Mouse (Mus musculus) hindbrain, embryonic 11.5 days (tissue): ENCODE measurements around the gene Apobr. TPM values are rescaled to one million over a fixed set of nuclear protein-coding genes. Genes with fewer than 3 reads are reported as not detected.

Source experiments
- ATAC-seq: fragments of 200-750 bp; cut with Nextera tagmentation; 2 replicates; pipeline ENCODE4 v1.8.0; 2017; ENCODE audit warnings: mild to moderate bottlenecking, moderate TSS enrichment, moderate library complexity; ENCODE audit not compliant: low FRiP score
- DNase-seq: peaks from one replicate; pipeline ENCODE4 v3.0.0-alpha.2; 2015; ENCODE audit warnings: low spot score
- H3K27ac ChIP-seq: fragments of 300-500 bp; sonication (generic); 2 replicates; pipeline ENCODE4 v1.5.1; 2014; ENCODE audit warnings: mild to moderate bottlenecking, low read depth, low read length
- H3K27me3 ChIP-seq: fragments of 300-500 bp; sonication (generic); 2 replicates; pipeline ENCODE4 v1.6.1; 2014; ENCODE audit warnings: mild to moderate bottlenecking, low read length, moderate library complexity, mixed read lengths; ENCODE audit not compliant: control insufficient read depth, insufficient read depth
- H3K36me3 ChIP-seq: fragments of 300-500 bp; sonication (generic); 2 replicates; pipeline ENCODE4 v1.6.1; 2014; ENCODE audit warnings: mild to moderate bottlenecking, low read length, moderate library complexity, mixed read lengths; ENCODE audit not compliant: control insufficient read depth, insufficient read depth
- H3K4me1 ChIP-seq: fragments of 300-500 bp; sonication (generic); replicated peaks from 2 replicates; pipeline ENCODE4 v1.6.1; 2014; ENCODE audit warnings: low read length, mixed read lengths; ENCODE audit not compliant: control insufficient read depth, insufficient read depth
- H3K4me2 ChIP-seq: fragments of 300-500 bp; sonication (generic); replicated peaks from 2 replicates; pipeline ENCODE4 v1.6.1; 2014; ENCODE audit warnings: mild to moderate bottlenecking, low read depth, low read length
- H3K4me3 ChIP-seq: fragments of 300-500 bp; sonication (generic); 2 replicates; pipeline ENCODE4 v1.5.1; 2014; ENCODE audit warnings: low read depth, low read length
- H3K9ac ChIP-seq: fragments of 300-500 bp; sonication (generic); 2 replicates; pipeline ENCODE4 v1.6.1; 2014; ENCODE audit warnings: low read depth, low read length
- H3K9me3 ChIP-seq: fragments of 300-500 bp; sonication (generic); 2 replicates; pipeline ENCODE4 v1.6.1; 2016; ENCODE audit warnings: low read length; ENCODE audit not compliant: control insufficient read depth
- WGBS: fragments of 180-500 bp; shearing (Covaris S2); extraction: QIAGEN DNeasy Blood & Tissue Kit; methylation state at CpG from one replicate; pipeline ENCODE4 v1.1.7; 2014; 5-methylcytosine and 5-hydroxymethylcytosine counted together
- polyA plus RNA-seq: library from polyadenylated mRNA; unstranded; fragments of >200 nt; fragmentation: Nextera tagmentation; extraction: Ambion mirVana; gene quantifications from 2 replicates; pipeline ENCODE4 v1.2.1, GENCODE M21; 2014

The Apobr gene
- polyA plus RNA-seq, 1 experiment from 2014 or later: 0.71 TPM

DNA sequence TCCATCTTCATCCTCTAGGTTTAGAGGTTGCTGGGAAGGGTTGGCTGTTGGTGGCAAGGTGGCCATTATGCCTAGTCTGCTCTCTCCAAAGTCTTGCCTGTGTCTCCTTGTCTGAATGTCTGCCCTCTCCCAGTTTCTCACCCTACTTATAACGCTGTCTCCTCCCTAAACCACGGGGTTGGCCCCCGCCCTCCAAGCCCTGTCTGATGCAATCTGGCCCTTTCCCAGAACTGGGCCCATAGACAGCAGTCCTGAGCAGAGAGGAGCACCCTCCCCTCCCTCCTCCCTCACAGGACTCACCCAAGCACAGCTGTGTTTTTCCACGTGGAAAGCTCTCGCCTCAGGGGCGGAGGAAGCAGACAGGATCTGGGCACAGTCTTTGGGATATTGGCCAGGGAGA, 40.6 kb downstream of the Apobr start:
- Histone ChIP-seq H3K36me3 (no peaks in the 10 kb centered on the region), H3K9ac (no peak overlapping the region), H3K4me1 (no peaks in the 10 kb centered on the region), H3K4me2 (no peak overlapping the region), H3K27me3 (no peaks in the 10 kb centered on the region), H3K9me3 (no peaks in the 10 kb centered on the region), H3K4me3 (no peak overlapping the region), H3K27ac (no peak overlapping the region)
- DNase-seq (no peak), ATAC-seq (no peak)
- WGBS: 70% methylated on average over 6 of the region's 6 CpGs

DNA sequence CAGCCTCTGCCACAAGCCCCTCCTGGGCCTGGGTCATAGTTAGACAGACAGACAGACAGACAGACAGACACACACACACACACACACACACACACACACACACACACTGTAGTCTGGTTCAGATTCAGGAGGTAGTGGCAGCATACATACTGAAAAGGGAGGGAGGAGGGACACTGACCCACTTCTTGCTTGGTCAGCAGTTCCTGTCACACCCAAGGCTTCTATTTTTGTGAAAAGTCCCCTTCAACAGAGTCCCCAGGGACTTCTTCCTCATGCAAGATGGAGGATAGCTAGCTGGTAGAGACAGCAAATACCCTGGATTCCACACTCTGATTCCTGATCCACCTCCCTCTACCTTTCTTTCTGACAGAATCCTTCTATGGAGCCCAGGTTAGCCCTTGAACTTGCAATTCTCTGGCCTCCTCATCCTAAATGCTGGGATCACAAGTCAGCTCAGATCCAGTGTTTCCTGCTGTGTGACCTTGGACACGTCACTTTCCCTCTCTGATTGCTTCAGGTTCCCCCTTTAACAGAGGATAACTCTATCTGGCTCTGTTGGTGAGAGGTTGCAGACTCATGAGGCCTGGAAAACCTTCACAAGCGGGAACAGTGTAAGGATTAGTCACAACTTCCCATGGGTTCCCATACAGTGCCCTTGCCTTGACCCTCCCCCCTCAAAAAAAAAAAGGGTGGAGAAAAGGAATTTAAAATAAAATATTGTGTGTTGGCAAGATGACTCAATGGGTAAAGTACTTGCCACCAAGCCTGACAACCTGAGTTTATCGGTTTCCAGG, 41.3 kb downstream of the Apobr start:
- DNase-seq: no peak
- WGBS: 83% methylated on average over 3 of the region's 3 CpGs
- no peak for ATAC-seq
- H3K4me2 ChIP-seq: no peak overlapping the region
- H3K9me3 ChIP-seq: no peaks in the 10 kb centered on the region
- H3K9ac ChIP-seq: no peak overlapping the region
- H3K4me3 ChIP-seq: no peak overlapping the region
- no peaks in the 10 kb centered on the region for H3K36me3 ChIP-seq
- no peak overlapping the region for H3K27ac ChIP-seq
- no peaks in the 10 kb centered on the region for H3K27me3 ChIP-seq
- H3K4me1 ChIP-seq: no peaks in the 10 kb centered on the region

DNA sequence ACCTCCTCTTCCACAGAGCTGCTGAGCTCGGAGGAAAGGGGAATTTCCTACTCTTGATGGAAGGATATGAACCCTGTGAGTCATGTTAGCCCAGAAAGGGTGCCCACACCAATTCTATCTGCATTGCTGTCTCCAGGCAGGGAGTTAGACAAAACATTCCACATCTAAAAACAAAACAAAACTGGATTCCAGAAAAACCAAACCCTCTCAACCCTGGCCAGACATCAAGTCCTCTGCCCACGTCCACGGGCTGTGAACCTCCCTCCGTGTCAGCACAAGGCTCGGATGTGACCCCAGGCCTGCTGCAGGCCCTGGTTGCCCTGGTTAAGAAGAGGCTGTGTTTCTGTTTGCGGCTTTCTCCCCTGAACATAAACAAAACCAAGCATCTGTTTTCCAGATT, 43.4 kb downstream of the Apobr start:
- no peaks in the 10 kb centered on the region for H3K4me1 ChIP-seq
- H3K4me2 ChIP-seq: no peak overlapping the region
- ATAC-seq (no peak), DNase-seq (no peak)
- H3K9me3 ChIP-seq: no peaks in the 10 kb centered on the region
- no peaks in the 10 kb centered on the region for H3K36me3 ChIP-seq
- no peak overlapping the region for H3K27ac ChIP-seq
- no peaks in the 10 kb centered on the region for H3K27me3 ChIP-seq
- 76% methylated on average over 6 of the region's 6 CpGs for WGBS
- no peak overlapping the region for H3K4me3 ChIP-seq
- H3K9ac ChIP-seq: no peak overlapping the region

DNA sequence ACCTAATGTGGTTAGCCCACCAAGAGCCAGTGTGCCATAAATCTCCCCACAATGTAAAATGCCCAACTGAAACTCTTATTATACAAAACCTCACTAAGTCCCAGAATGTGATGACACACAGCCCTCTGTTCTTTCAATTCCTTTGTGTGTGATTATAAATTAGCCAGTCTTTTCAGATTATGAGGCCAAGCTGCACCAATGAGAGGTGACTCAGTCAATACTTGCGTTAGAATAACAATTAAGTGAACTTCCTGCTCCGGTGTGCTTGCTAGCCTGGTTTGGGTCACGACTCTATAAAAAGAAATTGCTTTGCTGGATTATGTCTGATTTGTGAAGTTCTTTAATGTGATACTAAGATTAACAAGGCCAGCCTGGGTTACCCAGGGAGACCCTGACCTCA, 45.2 kb downstream of the Apobr start:
- no peaks in the 10 kb centered on the region for H3K27me3 ChIP-seq
- H3K27ac ChIP-seq: no peak overlapping the region
- WGBS: 41% methylated on average over 3 of the region's 3 CpGs
- no peaks in the 10 kb centered on the region for H3K36me3 ChIP-seq
- DNase-seq: no peak
- H3K4me1 ChIP-seq: no peaks in the 10 kb centered on the region
- H3K4me2 ChIP-seq: no peak overlapping the region
- no peaks in the 10 kb centered on the region for H3K9me3 ChIP-seq
- H3K9ac ChIP-seq: no peak overlapping the region
- ATAC-seq: no peak
- no peak overlapping the region for H3K4me3 ChIP-seq

DNA sequence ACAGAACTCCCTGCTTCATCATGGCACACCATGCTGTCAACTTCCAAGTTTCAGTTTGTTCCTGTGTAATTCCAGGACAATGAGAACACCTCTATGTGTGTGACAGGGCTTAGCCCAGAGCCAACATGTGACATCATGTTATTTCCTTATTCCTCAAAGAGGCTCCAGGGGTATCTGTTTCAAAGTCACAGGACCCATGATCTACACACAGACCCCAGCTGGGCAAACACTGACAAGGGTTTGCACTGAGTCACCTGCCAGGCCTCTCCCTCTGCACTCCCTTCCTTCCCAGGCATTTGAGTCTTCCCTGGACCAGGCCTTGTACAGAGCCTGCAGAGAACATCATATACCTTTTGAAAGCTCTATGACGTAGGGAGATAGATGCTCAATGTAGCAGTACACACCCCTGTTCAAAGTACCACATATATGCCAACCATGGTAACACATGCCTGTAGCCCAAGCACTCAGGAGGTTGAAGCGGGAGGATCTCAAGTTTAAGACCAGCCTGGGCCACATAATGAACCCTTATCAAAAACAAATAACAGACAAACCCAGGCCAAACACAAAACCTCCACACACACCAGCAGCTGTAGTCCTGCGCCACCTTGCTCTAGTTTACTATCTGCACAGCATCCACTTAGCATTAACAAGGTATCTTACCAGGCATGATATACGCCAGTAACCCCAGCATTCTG, 46.2 kb downstream of the Apobr start, which contains the start of gene Nupr1:
TSS of gene Nupr1 (minus strand) at position 38 of the 695 bp plus-strand sequence.
- Histone ChIP-seq H3K36me3 (no peaks in the 10 kb centered on the region), H3K27me3 (no peaks in the 10 kb centered on the region), H3K9ac (no peak within 1 kb of the TSS), H3K9me3 (no peaks in the 10 kb centered on the region), H3K27ac (no peak within 1 kb of the TSS), H3K4me3 (no peak within 1 kb of the TSS), H3K4me1 (no peaks in the 10 kb centered on the region), H3K4me2 (no peak within 1 kb of the TSS)
- ATAC-seq: no peak
- no peak for DNase-seq
- 92% methylated on average over 4 of the region's 4 CpGs for WGBS

DNA sequence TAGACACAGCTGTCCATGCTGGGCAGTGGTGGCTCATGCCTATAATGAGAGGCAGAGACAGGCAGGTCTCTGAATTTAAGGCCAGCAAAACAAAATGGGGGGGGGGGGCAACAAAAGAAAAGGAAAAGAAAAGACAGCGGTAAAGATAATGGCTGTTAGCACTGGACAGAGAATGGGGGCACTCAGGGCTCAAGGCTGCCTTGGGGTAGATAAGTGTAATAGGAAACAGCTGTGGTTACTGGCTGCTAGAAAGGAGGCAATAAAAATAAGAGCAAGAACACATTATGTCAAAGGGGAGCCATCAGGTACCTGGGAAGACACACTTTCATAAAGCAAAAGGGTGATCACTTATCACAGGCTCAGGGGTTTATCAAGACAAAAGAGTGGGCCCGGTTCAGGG, 47.7 kb downstream of the Apobr start:
- Histone ChIP-seq H3K27ac (no peak overlapping the region), H3K4me2 (no peak overlapping the region), H3K4me3 (no peak overlapping the region), H3K4me1 (no peaks in the 10 kb centered on the region), H3K9ac (no peak overlapping the region), H3K27me3 (no peaks in the 10 kb centered on the region), H3K9me3 (no peaks in the 10 kb centered on the region), H3K36me3 (no peaks in the 10 kb centered on the region)
- no peak for ATAC-seq
- WGBS: 88% methylated on average over 2 of the region's 2 CpGs
- no peak for DNase-seq

DNA sequence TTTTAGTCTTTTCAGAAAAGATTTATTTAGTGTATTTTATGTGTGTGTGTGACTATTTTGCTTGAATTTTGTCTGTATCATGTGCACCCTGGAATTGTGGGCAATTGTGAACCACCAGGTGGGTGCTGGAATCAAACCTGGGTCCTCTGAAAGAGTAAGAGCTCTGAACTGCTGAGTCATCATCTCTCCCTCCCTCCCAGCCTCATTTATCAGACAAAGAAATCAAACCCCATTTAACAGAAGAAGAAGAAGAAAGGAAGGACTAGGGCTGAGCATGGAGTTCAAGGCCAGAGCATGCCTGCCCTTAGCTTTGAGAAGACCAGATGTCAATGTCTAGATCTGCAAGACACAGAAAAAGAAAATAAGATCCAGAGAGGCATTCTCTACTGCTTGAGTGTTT, 50.6 kb downstream of the Apobr start:
- DNase-seq (no peak), ATAC-seq (no peak)
- no peaks in the 10 kb centered on the region for H3K27me3 ChIP-seq
- no peaks in the 10 kb centered on the region for H3K4me1 ChIP-seq
- no peak overlapping the region for H3K4me3 ChIP-seq
- H3K36me3 ChIP-seq: no peaks in the 10 kb centered on the region
- no peak overlapping the region for H3K9ac ChIP-seq
- no peak overlapping the region for H3K4me2 ChIP-seq
- no peak overlapping the region for H3K27ac ChIP-seq
- no peaks in the 10 kb centered on the region for H3K9me3 ChIP-seq

DNA sequence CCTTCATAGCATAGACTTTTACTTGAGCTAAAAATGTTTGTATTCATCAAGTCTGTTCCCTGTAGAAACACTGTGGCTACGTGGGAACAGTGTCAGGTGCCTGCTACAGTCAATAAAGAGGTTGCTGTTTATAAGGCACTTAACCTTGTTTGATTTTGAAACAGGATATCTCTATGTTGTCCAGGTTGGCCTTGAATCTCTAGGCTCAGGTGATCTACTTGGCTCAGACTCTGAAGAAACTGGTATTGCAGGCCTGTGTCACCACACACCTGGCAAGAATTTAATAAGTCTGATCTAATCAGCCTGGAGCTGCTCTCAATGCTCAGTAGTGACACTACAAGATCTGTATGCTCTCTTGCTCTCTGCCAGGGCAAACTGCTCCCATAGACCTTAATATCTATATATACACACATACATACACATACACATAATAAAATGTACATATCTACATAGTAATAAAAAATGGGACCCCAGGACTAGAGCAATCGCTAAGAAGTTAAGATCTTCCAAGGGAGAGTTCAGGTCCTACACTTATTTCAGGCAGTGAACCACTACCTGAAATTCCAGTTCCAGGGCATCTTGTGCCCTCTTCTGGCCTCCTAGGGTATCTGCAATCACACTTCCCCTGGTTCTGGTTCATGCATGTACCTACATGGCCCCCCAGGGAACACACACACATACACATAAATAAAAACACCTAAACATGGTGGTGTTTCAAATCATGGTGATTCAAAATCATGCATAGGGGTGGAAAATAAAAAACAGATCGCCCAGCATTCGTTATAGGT, 52.2 kb downstream of the Apobr start:
- H3K27me3 ChIP-seq: no peaks in the 10 kb centered on the region
- whole genome bisulfite sequencing: 22% methylated on average over 4 of the region's 4 CpGs
- DNase-seq: peak; percentile 48
- no peak overlapping the region for H3K9ac ChIP-seq
- no peak overlapping the region for H3K4me2 ChIP-seq
- H3K27ac ChIP-seq: no peak overlapping the region
- H3K9me3 ChIP-seq: no peaks in the 10 kb centered on the region
- no peaks in the 10 kb centered on the region for H3K36me3 ChIP-seq
- ATAC-seq: no peak
- no peaks in the 10 kb centered on the region for H3K4me1 ChIP-seq
- no peak overlapping the region for H3K4me3 ChIP-seq
